Mouse (Mus musculus) hindbrain, embryonic 14.5 days (tissue): ENCODE measurements around the gene Axdnd1. TPM values are rescaled to one million over a fixed set of nuclear protein-coding genes. Genes with fewer than 3 reads are reported as not detected.

Experiments
- ATAC-seq: fragments of 200-750 bp; cut with Nextera tagmentation; 2 replicates; pipeline ENCODE4 v1.8.0; 2017; ENCODE audit warnings: moderate number of reproducible peaks, mild to moderate bottlenecking, moderate TSS enrichment, moderate library complexity; ENCODE audit not compliant: low FRiP score
- DNase-seq: peaks from one replicate; pipeline ENCODE4 v3.0.0-alpha.2; 2015; ENCODE audit warnings: low spot score
- H3K27ac ChIP-seq: fragments of 300-500 bp; sonication (generic); 2 replicates; pipeline ENCODE4 v1.5.1; 2014; ENCODE audit warnings: mild to moderate bottlenecking, moderate library complexity
- H3K27me3 ChIP-seq: fragments of 300-500 bp; sonication (generic); 2 replicates; pipeline ENCODE4 v1.6.1; 2014; ENCODE audit warnings: mild to moderate bottlenecking, low read length, mixed read lengths; ENCODE audit not compliant: control insufficient read depth, insufficient read depth
- H3K36me3 ChIP-seq: fragments of 300-500 bp; sonication (generic); replicated peaks from 2 replicates; pipeline ENCODE4 v1.6.1; 2014; ENCODE audit not compliant: control insufficient read depth, insufficient read depth
- H3K4me1 ChIP-seq: fragments of 300-500 bp; sonication (generic); replicated peaks from 2 replicates; pipeline ENCODE4 v1.6.1; 2014; ENCODE audit warnings: antibody characterized with exemption, low read length, mixed read lengths; ENCODE audit not compliant: control insufficient read depth, insufficient read depth
- H3K4me2 ChIP-seq: fragments of 300-500 bp; sonication (generic); replicated peaks from 2 replicates; pipeline ENCODE4 v1.6.1; 2014; ENCODE audit warnings: mild to moderate bottlenecking, moderate library complexity
- H3K4me3 ChIP-seq: fragments of 300-500 bp; sonication (generic); replicated peaks from 2 replicates; pipeline ENCODE4 v1.5.1; 2014; ENCODE audit warnings: mild to moderate bottlenecking, low read length
- H3K9ac ChIP-seq: fragments of 300-500 bp; sonication (generic); 2 replicates; pipeline ENCODE4 v1.6.1; 2014
- H3K9me3 ChIP-seq: fragments of 300-500 bp; sonication (generic); 2 replicates; pipeline ENCODE4 v1.6.1; 2016; ENCODE audit warnings: low read length; ENCODE audit not compliant: control insufficient read depth
- WGBS: fragments of 180-500 bp; shearing (Covaris S2); extraction: QIAGEN DNeasy Blood & Tissue Kit; methylation state at CpG from one replicate; pipeline ENCODE4 v1.1.7; 2014; 5-methylcytosine and 5-hydroxymethylcytosine counted together
- polyA plus RNA-seq: library from polyadenylated mRNA; unstranded; fragments of >200 nt; fragmentation: Nextera tagmentation; extraction: Ambion mirVana; gene quantifications from 2 replicates; pipeline ENCODE4 v1.2.1, GENCODE M21; 2014

Gene Axdnd1
- polyA plus RNA-seq, 1 experiment from 2014 or later: 0.27 TPM

DNA sequence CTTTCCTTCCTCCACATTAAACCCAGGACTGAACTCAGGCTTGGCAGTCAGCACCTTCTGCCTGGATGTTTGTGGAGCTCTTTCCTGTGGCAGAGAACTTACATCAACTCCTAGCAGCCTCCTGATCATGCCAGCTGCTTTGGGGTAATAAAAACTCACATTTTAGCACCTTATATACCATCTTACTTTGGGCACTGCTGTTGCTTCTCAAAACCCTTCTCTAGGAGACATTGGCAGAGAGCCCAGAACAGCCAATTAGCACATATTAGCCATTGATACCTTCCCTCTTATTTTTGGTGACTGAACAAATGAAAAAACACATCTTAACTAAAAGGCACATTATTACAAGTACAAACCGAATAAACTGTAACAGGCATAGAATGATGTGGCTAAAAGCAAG, 24.1 kb upstream of the Axdnd1 start:
- DNase-seq (no peak), ATAC-seq (no peak)
- Histone ChIP-seq H3K27ac (no peak overlapping the region), H3K4me1 (no peaks in the 10 kb centered on the region), H3K9ac (no peak overlapping the region), H3K36me3 (peaks cover 12% of the 10 kb centered on the region), H3K4me3 (no peak overlapping the region), H3K4me2 (no peak overlapping the region), H3K9me3 (no peaks in the 10 kb centered on the region), H3K27me3 (no peaks in the 10 kb centered on the region)
- WGBS: 74% methylated on average over 1 of the region's 1 CpGs

DNA sequence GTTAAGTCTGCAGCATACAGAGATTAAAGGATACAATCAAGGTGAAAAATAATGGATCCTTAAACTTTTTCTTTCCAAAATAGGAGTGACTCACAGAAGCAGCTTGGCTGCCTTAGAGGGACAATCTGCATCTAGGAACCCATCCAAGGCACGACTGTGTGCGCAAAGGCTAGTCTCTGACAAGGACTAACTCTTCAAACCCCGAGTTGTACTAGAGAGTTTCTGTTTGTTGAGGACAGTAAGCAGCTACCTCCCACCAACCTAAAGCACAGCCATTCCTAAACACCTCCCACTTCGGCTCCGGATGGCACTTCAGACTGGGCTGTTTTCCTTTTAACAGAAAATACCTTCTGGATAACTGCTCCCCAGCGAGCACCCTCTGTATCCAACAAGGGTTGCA, 21.8 kb upstream of the Axdnd1 start:
- no peak overlapping the region for H3K4me3 ChIP-seq
- 91% methylated on average over 6 of the region's 6 CpGs for WGBS
- H3K27ac ChIP-seq: no peak overlapping the region
- DNase-seq (no peak), ATAC-seq (no peak)
- H3K9ac ChIP-seq: no peak overlapping the region
- no peaks in the 10 kb centered on the region for H3K4me1 ChIP-seq
- no peaks in the 10 kb centered on the region for H3K27me3 ChIP-seq
- no peaks in the 10 kb centered on the region for H3K9me3 ChIP-seq
- H3K36me3 ChIP-seq: peaks cover 28% of the 10 kb centered on the region
- H3K4me2 ChIP-seq: no peak overlapping the region

DNA sequence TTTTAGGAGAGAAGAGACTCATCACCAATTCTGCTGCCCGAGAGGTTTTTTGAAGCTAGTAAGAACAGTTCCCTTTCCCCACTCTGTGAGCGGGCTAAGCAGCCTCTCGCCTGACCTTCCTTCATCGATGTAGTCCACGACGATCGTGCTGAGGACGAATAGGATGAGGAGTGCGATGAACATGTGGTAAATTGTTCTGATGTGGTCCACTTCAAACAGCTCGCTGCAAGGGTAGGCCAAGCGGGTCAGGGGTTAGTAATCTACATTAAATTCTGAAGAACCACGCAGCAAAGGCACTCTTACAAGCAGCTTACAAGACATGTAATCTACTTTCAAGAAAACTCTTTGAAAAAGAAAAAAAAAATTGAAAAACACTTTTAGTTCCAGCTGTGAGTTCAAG, 21.3 kb upstream of the Axdnd1 start:
- 95% methylated on average over 12 of the region's 12 CpGs for WGBS

DNA sequence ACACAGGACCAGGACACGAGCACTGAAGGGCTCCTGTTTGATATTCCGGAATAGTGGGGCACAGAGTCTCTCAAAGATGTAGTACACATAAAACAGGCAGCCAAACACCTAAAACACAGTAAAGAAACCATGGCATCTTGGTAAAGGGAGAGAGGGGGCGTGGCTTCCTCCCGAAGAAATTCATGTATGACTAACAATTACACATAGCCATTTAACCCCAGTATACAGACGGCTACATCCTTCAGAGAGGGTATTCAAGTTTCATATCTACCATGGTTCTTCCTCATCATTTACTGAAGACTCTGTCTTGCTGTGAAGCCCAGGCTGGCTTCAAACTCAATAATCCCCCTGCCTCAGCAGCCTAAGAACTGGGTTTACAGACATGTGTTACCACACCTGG, 16.8 kb upstream of the Axdnd1 start:
- 91% methylated on average over 5 of the region's 5 CpGs for WGBS
- peaks cover 31% of the 10 kb centered on the region for H3K36me3 ChIP-seq

More for the DNA sequence above, 21.3 kb upstream of the Axdnd1 start:
- DNase-seq (no peak), ATAC-seq (no peak)
- no peak overlapping the region for H3K9ac ChIP-seq
- no peak overlapping the region for H3K4me2 ChIP-seq
- no peak overlapping the region for H3K27ac ChIP-seq
- H3K27me3 ChIP-seq: no peaks in the 10 kb centered on the region
- H3K4me1 ChIP-seq: no peaks in the 10 kb centered on the region
- H3K4me3 ChIP-seq: no peak overlapping the region
- H3K36me3 ChIP-seq: peaks cover 28% of the 10 kb centered on the region
- no peaks in the 10 kb centered on the region for H3K9me3 ChIP-seq

DNA sequence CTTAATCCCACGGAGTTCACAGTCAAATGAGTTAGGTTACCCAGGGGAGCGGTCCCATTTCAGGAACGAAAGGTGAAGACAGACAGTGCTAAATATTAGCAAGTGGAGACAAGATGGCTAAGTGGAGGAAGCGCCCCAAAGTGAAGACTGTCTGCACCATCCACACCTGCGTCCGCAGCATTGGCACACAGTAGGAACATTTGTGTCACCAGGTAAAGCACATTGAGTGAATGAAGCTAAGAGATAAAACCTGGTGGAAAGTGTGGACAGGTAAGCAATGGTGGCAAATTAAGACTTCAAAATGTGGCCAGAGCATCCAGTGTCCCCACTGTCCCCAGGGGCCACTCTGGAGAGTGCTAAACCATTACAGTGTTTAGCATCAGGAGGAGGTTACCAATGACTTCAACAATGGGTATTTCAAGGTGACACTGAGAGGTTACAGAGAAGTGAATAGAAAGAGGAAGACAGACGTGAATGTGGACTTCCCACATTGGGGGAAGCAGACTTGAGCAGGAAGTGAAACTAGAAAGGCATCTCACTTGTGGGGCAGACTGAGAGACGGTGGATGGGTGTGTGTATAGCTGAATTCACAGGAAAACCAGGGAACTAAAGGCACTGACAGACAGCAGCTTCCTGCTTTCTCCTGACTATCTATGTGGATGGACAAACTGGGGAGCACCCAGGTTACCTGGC, 16.2 kb upstream of the Axdnd1 start:
- H3K9ac ChIP-seq: no peak overlapping the region
- DNase-seq (no peak), ATAC-seq (no peak)
- no peaks in the 10 kb centered on the region for H3K4me1 ChIP-seq
- no peaks in the 10 kb centered on the region for H3K27me3 ChIP-seq
- H3K4me2 ChIP-seq: no peak overlapping the region
- H3K9me3 ChIP-seq: no peaks in the 10 kb centered on the region
- WGBS: 95% methylated on average over 8 of the region's 8 CpGs
- H3K27ac ChIP-seq: no peak overlapping the region
- H3K4me3 ChIP-seq: no peak overlapping the region
- H3K36me3 ChIP-seq: peaks cover 37% of the 10 kb centered on the region

More for the DNA sequence above, 16.8 kb upstream of the Axdnd1 start:
- no peak overlapping the region for H3K27ac ChIP-seq
- no peaks in the 10 kb centered on the region for H3K27me3 ChIP-seq
- H3K9ac ChIP-seq: no peak overlapping the region
- H3K4me2 ChIP-seq: no peak overlapping the region
- DNase-seq (no peak), ATAC-seq (no peak)
- H3K4me3 ChIP-seq: no peak overlapping the region
- no peaks in the 10 kb centered on the region for H3K4me1 ChIP-seq
- H3K9me3 ChIP-seq: no peaks in the 10 kb centered on the region

DNA sequence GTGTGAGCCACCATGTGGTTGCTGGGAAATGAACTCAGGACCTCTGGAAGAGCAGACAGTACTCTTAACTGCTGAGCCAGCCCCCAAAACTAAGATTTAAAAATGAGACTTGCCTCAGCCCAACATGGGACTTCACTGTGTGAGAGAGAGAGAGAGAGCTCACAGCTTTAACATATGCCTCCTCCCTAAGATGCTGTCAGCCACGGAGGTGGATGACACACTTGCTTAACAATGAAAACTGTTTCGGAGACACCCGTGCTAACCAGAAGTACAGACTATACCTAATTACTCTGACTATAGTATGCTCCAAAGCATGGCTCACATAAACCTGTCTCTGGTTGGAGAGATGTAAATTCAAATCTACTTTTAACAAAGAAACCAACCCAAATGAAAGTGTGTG, 12.5 kb upstream of the Axdnd1 start:
- Histone ChIP-seq H3K27ac (no peak overlapping the region), H3K9me3 (no peaks in the 10 kb centered on the region), H3K9ac (no peak overlapping the region), H3K4me1 (no peaks in the 10 kb centered on the region), H3K4me2 (no peak overlapping the region), H3K27me3 (no peaks in the 10 kb centered on the region), H3K4me3 (no peak overlapping the region), H3K36me3 (peaks cover 23% of the 10 kb centered on the region)
- 98% methylated on average over 3 of the region's 3 CpGs for WGBS
- DNase-seq: no peak
- ATAC-seq: no peak

DNA sequence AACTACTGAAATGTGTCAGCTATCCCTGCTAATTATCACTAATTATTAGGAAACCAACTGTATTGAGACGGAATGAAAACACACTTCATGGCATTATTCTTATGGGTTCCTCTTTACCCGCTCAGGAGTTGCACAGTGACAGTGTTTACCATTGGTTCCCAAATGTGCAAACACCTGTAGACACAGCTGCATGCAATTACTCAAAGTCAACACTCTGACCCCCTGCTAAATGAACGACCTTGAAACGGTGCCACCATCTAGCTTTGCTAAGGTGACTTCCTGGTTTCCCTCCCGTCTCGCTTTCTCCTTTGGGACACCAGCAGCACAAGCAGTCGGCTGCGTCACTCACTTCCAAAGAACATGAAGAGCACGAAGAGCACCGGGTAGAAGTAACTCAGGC, 11.5 kb upstream of the Axdnd1 start:
- H3K27ac ChIP-seq: no peak overlapping the region

DNA sequence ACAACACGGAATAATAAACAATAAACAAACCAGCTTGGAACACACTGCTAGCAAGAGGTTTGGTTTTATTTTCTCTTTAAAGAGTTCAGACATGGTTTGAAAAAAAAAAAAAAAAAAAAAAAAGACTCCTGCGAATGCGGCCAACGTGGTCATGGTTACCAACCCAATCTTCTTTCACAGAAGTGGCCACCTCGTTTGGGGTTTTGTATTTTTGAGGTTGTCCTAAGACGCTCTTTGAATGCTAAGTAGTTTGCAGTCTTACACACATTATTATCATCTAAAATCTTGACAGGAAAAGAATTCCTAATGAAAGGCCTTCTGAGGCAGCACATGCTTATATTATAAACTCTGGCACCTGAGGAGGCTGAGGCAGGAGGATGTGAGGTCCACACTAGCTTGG, 7.5 kb upstream of the Axdnd1 start:
- 80% methylated on average over 6 of the region's 6 CpGs for WGBS
- H3K9me3 ChIP-seq: no peaks in the 10 kb centered on the region
- no peak for ATAC-seq
- H3K27me3 ChIP-seq: no peaks in the 10 kb centered on the region
- no peaks in the 10 kb centered on the region for H3K4me1 ChIP-seq
- no peak overlapping the region for H3K4me2 ChIP-seq
- H3K27ac ChIP-seq: no peak overlapping the region
- no peak overlapping the region for H3K9ac ChIP-seq
- H3K4me3 ChIP-seq: no peak overlapping the region
- no peak for DNase-seq
- H3K36me3 ChIP-seq: peaks cover 16% of the 10 kb centered on the region

More for the DNA sequence above, 11.5 kb upstream of the Axdnd1 start:
- Histone ChIP-seq H3K4me3 (no peak overlapping the region), H3K27me3 (no peaks in the 10 kb centered on the region), H3K9ac (no peak overlapping the region), H3K9me3 (no peaks in the 10 kb centered on the region), H3K4me2 (no peak overlapping the region), H3K4me1 (no peaks in the 10 kb centered on the region), H3K36me3 (peaks cover 19% of the 10 kb centered on the region)
- ATAC-seq (no peak), DNase-seq (no peak)
- 90% methylated on average over 10 of the region's 10 CpGs for WGBS

DNA sequence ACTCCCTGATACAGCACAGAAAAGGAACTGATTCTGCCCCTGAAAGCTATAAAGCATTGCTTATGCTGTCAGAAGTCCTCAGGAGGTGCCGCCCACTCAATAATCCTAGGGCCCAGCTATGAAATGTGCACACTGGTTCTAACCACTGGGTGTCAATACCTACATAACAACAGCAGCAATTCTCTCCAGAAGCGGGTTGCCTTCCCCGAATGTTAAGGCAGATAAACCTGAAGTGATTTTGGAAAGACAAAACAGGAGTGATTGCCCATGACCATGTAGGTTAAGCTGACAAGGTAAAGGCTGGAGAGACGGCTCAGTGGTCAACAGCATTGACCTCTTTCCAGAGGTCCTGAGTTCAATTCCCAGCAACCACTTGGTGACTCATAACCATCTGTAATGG, 4.8 kb upstream of the Axdnd1 start:
- no peaks in the 10 kb centered on the region for H3K4me1 ChIP-seq
- H3K27ac ChIP-seq: no peak overlapping the region
- DNase-seq (no peak), ATAC-seq (no peak)
- no peak overlapping the region for H3K4me2 ChIP-seq
- H3K36me3 ChIP-seq: peaks cover 4% of the 10 kb centered on the region; the same call in 1 of the 2 replicates
- 97% methylated on average over 4 of the region's 4 CpGs for WGBS
- no peak overlapping the region for H3K9ac ChIP-seq
- no peaks in the 10 kb centered on the region for H3K27me3 ChIP-seq
- no peak overlapping the region for H3K4me3 ChIP-seq
- no peaks in the 10 kb centered on the region for H3K9me3 ChIP-seq

DNA sequence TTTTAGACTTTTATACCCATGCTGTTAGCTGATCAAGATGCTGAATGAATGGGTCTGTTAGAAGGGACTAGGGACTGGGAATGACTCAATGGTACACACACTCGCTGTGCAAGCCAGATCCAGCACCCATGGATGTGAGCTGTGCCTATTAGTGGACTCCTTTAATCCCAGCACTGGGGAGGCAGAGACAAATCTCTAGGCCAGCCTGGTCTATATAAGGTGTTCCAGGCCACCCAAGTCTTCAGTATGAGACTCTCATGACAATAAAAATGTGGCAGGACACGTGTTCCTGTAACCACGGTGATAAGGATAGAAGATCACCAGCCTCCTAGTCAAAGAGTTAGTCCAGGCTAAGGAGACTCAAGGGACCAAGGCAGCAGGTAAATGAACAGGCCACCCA, 3.1 kb upstream of the Axdnd1 start:
- H3K4me1 ChIP-seq: no peaks in the 10 kb centered on the region
- H3K9me3 ChIP-seq: no peaks in the 10 kb centered on the region
- DNase-seq (no peak), ATAC-seq (no peak)
- no peak overlapping the region for H3K4me2 ChIP-seq
- H3K4me3 ChIP-seq: no peak overlapping the region
- no peak overlapping the region for H3K27ac ChIP-seq
- no peaks in the 10 kb centered on the region for H3K27me3 ChIP-seq
- WGBS: 96% methylated on average over 3 of the region's 3 CpGs
- H3K36me3 ChIP-seq: no peaks in the 10 kb centered on the region
- H3K9ac ChIP-seq: no peak overlapping the region
